Mouse (Mus musculus) stomach, postnatal 0 days (tissue): ENCODE measurements around the gene Pnrc2. TPM values are rescaled to one million over a fixed set of nuclear protein-coding genes. Genes with fewer than 3 reads are reported as not detected.
A peak's percentile ranks its signal among the peaks of the same experiment; 100 is the strongest.

ENCODE experiments used
- ATAC-seq: fragments of 200-750 bp; cut with Nextera tagmentation; 2 replicates; pipeline ENCODE4 v1.8.0; 2017; ENCODE audit not compliant: low FRiP score, low TSS enrichment
- DNase-seq: peaks from one replicate; pipeline ENCODE4 v3.0.0-alpha.2; 2016; ENCODE audit warnings: low spot score
- H3K27ac ChIP-seq: fragments of 300-500 bp; sonication (generic); replicated peaks from 2 replicates; pipeline ENCODE4 v1.5.1; 2014; ENCODE audit warnings: mild to moderate bottlenecking, control low read depth
- H3K27me3 ChIP-seq: fragments of 300-500 bp; sonication (generic); 2 replicates; pipeline ENCODE4 v1.6.1; 2014; ENCODE audit warnings: low read length; ENCODE audit not compliant: control insufficient read depth, insufficient read depth
- H3K36me3 ChIP-seq: fragments of 300-500 bp; sonication (generic); 2 replicates; pipeline ENCODE4 v1.6.1; 2014; ENCODE audit warnings: low read length, mixed read lengths; ENCODE audit not compliant: control insufficient read depth, insufficient read depth
- H3K4me1 ChIP-seq: fragments of 300-500 bp; sonication (generic); replicated peaks from 2 replicates; pipeline ENCODE4 v1.6.1; 2014; ENCODE audit warnings: antibody characterized with exemption; ENCODE audit not compliant: control insufficient read depth, insufficient read depth
- H3K4me2 ChIP-seq: fragments of 300-500 bp; sonication (generic); replicated peaks from 2 replicates; pipeline ENCODE4 v1.6.1; 2014; ENCODE audit warnings: low read depth, mild to moderate bottlenecking, control low read depth, moderate library complexity
- H3K4me3 ChIP-seq: fragments of 300-500 bp; sonication (generic); 2 replicates; pipeline ENCODE4 v1.5.1; 2014; ENCODE audit warnings: low read depth, low read length, control low read depth
- H3K9ac ChIP-seq: fragments of 300-500 bp; sonication (generic); 2 replicates; pipeline ENCODE4 v1.6.1; 2014; ENCODE audit warnings: mild to moderate bottlenecking, low read length, control low read depth, mixed read lengths
- H3K9me3 ChIP-seq: fragments of 300-500 bp; sonication (generic); 2 replicates; pipeline ENCODE4 v1.6.1; 2016; ENCODE audit warnings: low read length; ENCODE audit not compliant: control insufficient read depth
- CTCF ChIP-seq: IDR thresholded peaks from 2 replicates; pipeline ENCODE4 v1.5.1; 2016; ENCODE audit warnings: antibody characterized with exemption, low read depth, mild to moderate bottlenecking, moderate library complexity
- EP300 ChIP-seq: optimal IDR thresholded peaks from 2 replicates; pipeline ENCODE3; 2016; ENCODE audit warnings: antibody characterized with exemption
- WGBS: fragments of 180-500 bp; shearing (Covaris S2); extraction: QIAGEN DNeasy Blood & Tissue Kit; methylation state at CpG from one replicate; pipeline ENCODE4 v1.1.7; 2014; 5-methylcytosine and 5-hydroxymethylcytosine counted together
- polyA plus RNA-seq: library from polyadenylated mRNA; unstranded; fragments of >200 nt; fragmentation: Nextera tagmentation; extraction: Ambion mirVana; gene quantifications from 2 replicates; pipeline ENCODE4 v1.2.1, GENCODE M21; 2015

Gene Pnrc2
- polyA plus RNA-seq, 1 experiment from 2014 or later = 101 TPM

DNA sequence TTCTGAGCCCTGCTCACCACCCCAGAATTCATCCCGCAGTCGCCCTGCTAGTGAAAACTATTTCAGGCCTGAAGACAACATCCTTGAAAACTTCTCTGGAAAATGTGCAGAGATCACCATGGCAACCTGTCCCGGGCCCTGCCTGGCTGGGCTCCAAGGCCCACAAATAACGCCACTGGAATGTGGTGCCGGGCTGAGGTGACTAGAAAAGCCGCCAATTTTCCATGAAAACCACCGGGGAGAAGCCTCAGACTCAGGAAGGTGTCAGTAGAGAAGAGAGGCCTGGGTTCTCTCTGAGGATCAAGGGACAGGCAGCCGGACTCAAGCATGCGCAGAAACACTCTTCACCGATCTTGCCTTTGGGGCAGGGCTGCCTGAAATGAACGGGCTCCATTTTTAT lies 45.2 kb downstream of the Pnrc2 start:
- ATAC-seq = peak; percentile 71; the same call in 1 of the 2 replicates
- Histone ChIP-seq H3K36me3 (no peaks in the 10 kb centered on the region), H3K4me1 (peaks cover 10% of the 10 kb centered on the region; the same call in 1 of the 2 replicates), H3K4me2 (no peak overlapping the region), H3K9ac (0 out of 2 replicates have a peak overlapping the region, but pooled peaks have one; percentile 8), H3K9me3 (no peaks in the 10 kb centered on the region), H3K4me3 (no peak overlapping the region), H3K27me3 (no peaks in the 10 kb centered on the region), H3K27ac (peak overlapping the region; percentile 84)
- DNase-seq = peak; percentile 68
- 13% methylated on average over 11 of the region's 11 CpGs for WGBS
- no peak for TF ChIP-seq EP300
- no peak for TF ChIP-seq CTCF

DNA sequence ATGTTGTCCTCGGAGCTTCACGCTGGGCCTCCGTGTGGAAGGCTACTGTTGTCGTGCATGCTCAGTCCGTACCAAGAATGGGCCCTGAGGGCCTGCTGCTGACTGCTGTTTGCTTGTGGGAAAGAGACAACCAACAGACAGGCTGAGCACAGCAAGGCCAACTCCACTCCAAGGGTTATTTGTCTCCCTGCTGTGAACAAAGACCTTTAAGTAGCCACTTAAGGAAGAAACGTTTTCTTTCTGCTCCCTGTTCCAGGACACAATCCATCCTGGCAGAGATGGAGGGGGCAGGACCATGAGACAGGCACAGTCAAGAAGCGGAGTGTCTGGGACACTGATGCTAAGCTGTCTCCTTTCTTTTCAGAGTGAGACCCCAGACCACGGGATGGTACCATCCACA lies 49.4 kb downstream of the Pnrc2 start:
- DNase-seq (no peak), ATAC-seq (no peak)
- WGBS = 41% methylated on average over 8 of the region's 8 CpGs
- Histone ChIP-seq H3K4me1 (peaks cover 8% of the 10 kb centered on the region; the same call in 1 of the 2 replicates), H3K27me3 (no peaks in the 10 kb centered on the region), H3K36me3 (no peaks in the 10 kb centered on the region), H3K4me3 (no peak overlapping the region), H3K9ac (no peak overlapping the region), H3K9me3 (no peaks in the 10 kb centered on the region), H3K27ac (no peak overlapping the region), H3K4me2 (no peak overlapping the region)
- no peak for TF ChIP-seq CTCF
- no peak for TF ChIP-seq EP300

DNA sequence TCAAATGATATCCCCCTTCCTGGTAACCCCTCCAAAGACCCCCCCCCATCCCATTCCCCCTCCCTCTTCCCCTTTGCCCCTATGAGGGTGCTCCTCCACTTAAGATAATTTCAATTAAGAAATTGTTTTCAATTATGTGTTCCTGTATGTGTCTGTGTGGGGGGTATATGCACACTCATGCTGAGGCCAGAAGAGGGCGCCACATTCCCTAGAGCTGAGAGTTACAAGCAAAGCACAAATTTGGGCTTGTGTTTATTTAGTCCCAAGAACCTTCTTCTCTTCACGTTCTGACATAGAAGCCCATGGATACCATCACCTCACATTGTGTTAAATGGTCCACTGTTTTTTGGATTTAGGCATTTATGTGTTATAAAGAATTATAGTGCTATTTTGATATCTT lies 50.4 kb downstream of the Pnrc2 start:
- ATAC-seq (no peak), DNase-seq (peak; percentile 37)
- Histone ChIP-seq H3K27ac (no peak overlapping the region), H3K4me2 (no peak overlapping the region), H3K4me3 (no peak overlapping the region), H3K9ac (no peak overlapping the region), H3K9me3 (no peaks in the 10 kb centered on the region), H3K27me3 (no peaks in the 10 kb centered on the region), H3K36me3 (no peaks in the 10 kb centered on the region), H3K4me1 (no peaks in the 10 kb centered on the region)
- WGBS = 57% methylated on average over 2 of the region's 2 CpGs
- no peak for TF ChIP-seq EP300
- peak; percentile 76 for TF ChIP-seq CTCF

DNA sequence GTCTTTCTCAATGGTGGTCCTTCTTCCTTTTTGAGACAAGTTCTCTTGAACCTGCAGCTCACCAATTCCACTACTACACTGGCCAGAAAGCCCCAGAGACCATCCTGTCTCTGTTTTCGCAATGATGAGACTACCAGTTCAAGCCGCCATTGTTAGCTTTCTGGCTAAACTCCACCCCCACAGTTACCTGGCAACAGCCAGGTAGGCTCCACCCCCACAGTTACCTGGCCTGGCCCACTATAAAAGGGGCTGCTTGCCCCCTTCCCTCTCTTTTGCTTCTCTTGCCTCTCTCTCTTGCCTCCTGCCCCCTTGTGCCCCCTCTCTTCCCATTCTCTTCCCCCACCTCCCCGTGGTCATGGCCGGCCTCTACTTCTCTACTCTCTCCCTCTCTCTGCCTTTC lies 51.9 kb downstream of the Pnrc2 start:
- TF ChIP-seq EP300 (no peak), CTCF (no peak)
- DNase-seq (no peak), ATAC-seq (no peak)
- Histone ChIP-seq H3K4me1 (no peaks in the 10 kb centered on the region), H3K27me3 (no peaks in the 10 kb centered on the region), H3K36me3 (no peaks in the 10 kb centered on the region), H3K4me3 (no peak overlapping the region), H3K4me2 (no peak overlapping the region), H3K9ac (no peak overlapping the region), H3K27ac (no peak overlapping the region), H3K9me3 (no peaks in the 10 kb centered on the region)
- WGBS = 93% methylated on average over 4 of the region's 4 CpGs

Other genes starting within 250 kb of the Pnrc2 start
- gene Ifnlr1, start 187.6 kb downstream of the Pnrc2 start, polyA plus RNA-seq = 1.9 and 2.1 TPM in 2 replicates
- 0.56 and 0.63 TPM in 2 replicates for gene Il22ra1, start 145.7 kb downstream of the Pnrc2 start, polyA plus RNA-seq
- gene Myom3, start 114.1 kb downstream of the Pnrc2 start, polyA plus RNA-seq = 0.46 and 0.59 TPM in 2 replicates
- 83.7 and 88.1 TPM in 2 replicates for gene Srsf10, start 18.1 kb downstream of the Pnrc2 start, polyA plus RNA-seq
- 0.10 and 0.11 TPM in 2 replicates for gene Cnr2, start 21.5 kb upstream of the Pnrc2 start, polyA plus RNA-seq
- 171 and 179 TPM in 2 replicates for gene Fuca1, start 46.9 kb upstream of the Pnrc2 start, polyA plus RNA-seq
- 154 and 163 TPM in 2 replicates for gene Hmgcl, start 72.6 kb upstream of the Pnrc2 start, polyA plus RNA-seq
- gene Gale, start 89.9 kb upstream of the Pnrc2 start, polyA plus RNA-seq = 161 and 166 TPM in 2 replicates
- gene Lypla2, start 98.8 kb upstream of the Pnrc2 start, polyA plus RNA-seq = 88.6 and 89.6 TPM in 2 replicates
- gene Pithd1, start 113.4 kb upstream of the Pnrc2 start, polyA plus RNA-seq = 40.1 and 40.7 TPM in 2 replicates
- gene Eloa, start 147.9 kb upstream of the Pnrc2 start, polyA plus RNA-seq = 21.5 and 22.9 TPM in 2 replicates
- gene Rpl11, start 179.6 kb upstream of the Pnrc2 start, polyA plus RNA-seq = 369 and 402 TPM in 2 replicates